Mouse (Mus musculus): ENCODE measurements around the gene Nucb1. TPM values are rescaled to one million over a fixed set of nuclear protein-coding genes. Genes with fewer than 3 reads are reported as not detected.
"Not testable (repeated sequence)": the region's sequence is repeated elsewhere in the genome, so short reads cannot be mapped to it uniquely, and the experiment has no call there.

Gene Nucb1
- polyA plus RNA-seq, 1 experiment from 2014 or later, result 266 TPM

DNA sequence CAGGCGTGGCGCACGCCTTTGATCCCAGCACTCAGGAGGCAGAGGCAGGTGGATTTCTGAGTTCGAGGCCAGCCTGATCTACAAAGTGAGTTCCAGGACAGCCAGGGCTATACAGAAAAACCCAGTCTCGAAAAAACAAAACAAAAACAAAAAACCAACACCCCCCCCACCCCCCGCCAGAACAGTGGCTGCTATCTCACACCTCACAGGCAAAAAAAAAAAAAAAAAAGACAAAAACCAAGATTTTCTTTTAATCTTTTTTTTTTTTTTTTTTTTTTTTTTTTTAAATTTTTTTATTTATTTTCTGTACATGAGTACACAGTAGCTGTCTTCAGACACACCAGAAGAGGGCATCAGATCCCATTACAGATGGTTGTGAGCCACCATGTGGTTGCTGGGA lies 17.0 kb upstream of the Nucb1 start:
- not testable (repeated sequence) for H3K4me3 ChIP-seq (ENCODE audit: low read length); H3K9ac ChIP-seq (ENCODE audit: low read length); H3K4me2 ChIP-seq (ENCODE audit: low read depth, low read length); H3K27me3 ChIP-seq (ENCODE audit: control insufficient read depth, insufficient read depth, low read depth, low read length); H3K36me3 ChIP-seq (ENCODE audit: control insufficient read depth, insufficient read depth, low read length); H3K9me3 ChIP-seq (ENCODE audit: control insufficient read depth, low read length); ATAC-seq (ENCODE audit: low read depth); H3K27ac ChIP-seq (ENCODE audit: low read length)
- 89% methylated on average over 6 of the region's 6 CpGs for WGBS
- peaks cover 31% of the 10 kb centered on the region for H3K4me1 ChIP-seq (replicated peaks; ENCODE audit: control insufficient read depth, insufficient read depth, low read length)

DNA sequence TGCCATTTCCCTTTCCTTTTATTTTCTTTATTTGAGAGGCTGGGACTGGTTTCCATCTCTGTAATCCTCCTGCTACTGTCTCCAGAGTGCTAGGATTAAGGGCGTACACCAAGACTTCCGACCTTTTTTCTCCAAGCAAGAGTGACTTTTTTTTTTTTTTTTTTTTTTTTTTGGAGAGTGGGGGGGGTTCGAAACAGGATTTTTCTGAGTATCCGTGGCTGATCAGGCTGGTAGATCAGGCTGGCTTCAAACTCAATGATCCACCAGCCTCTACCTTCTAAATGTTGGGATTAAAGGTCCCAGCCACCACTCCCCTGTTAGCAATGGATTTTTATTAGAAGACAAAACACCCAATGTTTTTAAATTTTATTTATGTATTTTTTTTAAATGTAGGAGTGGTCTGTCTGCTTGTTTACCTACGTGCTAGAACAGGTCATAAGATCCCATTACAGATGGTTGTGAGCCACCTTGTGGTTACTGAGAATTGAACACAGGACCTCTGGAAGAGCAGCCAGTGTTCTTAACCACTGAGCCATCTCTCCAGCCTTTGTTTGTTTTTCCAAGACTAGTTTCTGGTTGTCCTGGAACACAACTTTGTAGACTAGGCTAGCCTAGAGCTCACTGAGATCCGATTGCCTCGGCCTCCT lies 16.4 kb upstream of the Nucb1 start:
- 18% methylated on average over 7 of the region's 7 CpGs for WGBS
- ATAC-seq (ENCODE audit: low read depth), result no peak
- H3K9ac ChIP-seq (ENCODE audit: low read length), result peak overlapping the region; percentile 95
- no peaks in the 10 kb centered on the region for H3K27me3 ChIP-seq (ENCODE audit: control insufficient read depth, insufficient read depth, low read depth, low read length)
- H3K4me3 ChIP-seq (ENCODE audit: low read length), result peak overlapping the region; percentile 92
- no peaks in the 10 kb centered on the region for H3K9me3 ChIP-seq (ENCODE audit: control insufficient read depth, low read length)
- H3K27ac ChIP-seq (ENCODE audit: low read length), result peak overlapping the region; percentile 90
- peak overlapping the region; percentile 82 for H3K4me2 ChIP-seq (ENCODE audit: low read depth, low read length)
- H3K4me1 ChIP-seq (replicated peaks; ENCODE audit: control insufficient read depth, insufficient read depth, low read length), result peaks cover 31% of the 10 kb centered on the region
- peaks cover 5% of the 10 kb centered on the region; the same call in 1 of the 2 replicates for H3K36me3 ChIP-seq (ENCODE audit: control insufficient read depth, insufficient read depth, low read length)

GRCm38 (mm10) chr7:45525809-45526473 lies 15.7 kb upstream of the Nucb1 start, which contains the start of the genes Ppp1r15a and Plekha4:
Ppp1r15a (minus strand) TSS chr7:45526268.
Plekha4 (plus strand) TSS chr7:45526330.
- Histone ChIP-seq H3K27ac (ENCODE audit: low read length) (peak within 1 kb of the TSS; percentile 90), H3K4me3 (ENCODE audit: low read length) (peak within 1 kb of the TSS; percentile 92), H3K27me3 (ENCODE audit: control insufficient read depth, insufficient read depth, low read depth, low read length) (no peaks in the 10 kb centered on the region), H3K4me1 (replicated peaks; ENCODE audit: control insufficient read depth, insufficient read depth, low read length) (peaks cover 34% of the 10 kb centered on the region), H3K9me3 (ENCODE audit: control insufficient read depth, low read length) (no peaks in the 10 kb centered on the region), H3K9ac (ENCODE audit: low read length) (peak within 1 kb of the TSS; percentile 95), H3K36me3 (ENCODE audit: control insufficient read depth, insufficient read depth, low read length) (peaks cover 5% of the 10 kb centered on the region; the same call in 1 of the 2 replicates), H3K4me2 (ENCODE audit: low read depth, low read length) (peak within 1 kb of the TSS; percentile 82)
- WGBS, result under 1% methylated on average over 54 of the region's 54 CpGs
- peak; percentile 88 for ATAC-seq (ENCODE audit: low read depth)

- H3K27ac ChIP-seq (ENCODE audit: low read length), result peak overlapping the region; percentile 90
- no peaks in the 10 kb centered on the region for H3K9me3 ChIP-seq (ENCODE audit: control insufficient read depth, low read length)
- peak; percentile 11; the same call in 1 of the 2 replicates for ATAC-seq (ENCODE audit: low read depth)
- H3K27me3 ChIP-seq (ENCODE audit: control insufficient read depth, insufficient read depth, low read depth, low read length), result no peaks in the 10 kb centered on the region
- WGBS, result 14% methylated on average over 12 of the region's 12 CpGs
- H3K9ac ChIP-seq (ENCODE audit: low read length), result peak overlapping the region; percentile 95
- peaks cover 5% of the 10 kb centered on the region; the same call in 1 of the 2 replicates for H3K36me3 ChIP-seq (ENCODE audit: control insufficient read depth, insufficient read depth, low read length)
- H3K4me1 ChIP-seq (replicated peaks; ENCODE audit: control insufficient read depth, insufficient read depth, low read length), result peaks cover 26% of the 10 kb centered on the region
- H3K4me2 ChIP-seq (ENCODE audit: low read depth, low read length), result peak overlapping the region; percentile 82
- peak overlapping the region; percentile 92 for H3K4me3 ChIP-seq (ENCODE audit: low read length)
These were observed 14.8 kb upstream of the Nucb1 start for GRCm38 (mm10) chr7:45524841-45525621.

GRCm38 (mm10) chr7:45523678-45524170 lies 13.5 kb upstream of the Nucb1 start:
- no peak for ATAC-seq (ENCODE audit: low read depth)
- 75% methylated on average over 12 of the region's 13 CpGs for WGBS
- no peak overlapping the region for H3K4me2 ChIP-seq (ENCODE audit: low read depth, low read length)
- peaks cover 20% of the 10 kb centered on the region for H3K4me1 ChIP-seq (replicated peaks; ENCODE audit: control insufficient read depth, insufficient read depth, low read length)
- H3K36me3 ChIP-seq (ENCODE audit: control insufficient read depth, insufficient read depth, low read length), result peaks cover 5% of the 10 kb centered on the region; the same call in 1 of the 2 replicates
- H3K27ac ChIP-seq (ENCODE audit: low read length), result no peak overlapping the region
- no peaks in the 10 kb centered on the region for H3K9me3 ChIP-seq (ENCODE audit: control insufficient read depth, low read length)
- H3K27me3 ChIP-seq (ENCODE audit: control insufficient read depth, insufficient read depth, low read depth, low read length), result no peaks in the 10 kb centered on the region
- no peak overlapping the region for H3K4me3 ChIP-seq (ENCODE audit: low read length)
- H3K9ac ChIP-seq (ENCODE audit: low read length), result no peak overlapping the region

DNA sequence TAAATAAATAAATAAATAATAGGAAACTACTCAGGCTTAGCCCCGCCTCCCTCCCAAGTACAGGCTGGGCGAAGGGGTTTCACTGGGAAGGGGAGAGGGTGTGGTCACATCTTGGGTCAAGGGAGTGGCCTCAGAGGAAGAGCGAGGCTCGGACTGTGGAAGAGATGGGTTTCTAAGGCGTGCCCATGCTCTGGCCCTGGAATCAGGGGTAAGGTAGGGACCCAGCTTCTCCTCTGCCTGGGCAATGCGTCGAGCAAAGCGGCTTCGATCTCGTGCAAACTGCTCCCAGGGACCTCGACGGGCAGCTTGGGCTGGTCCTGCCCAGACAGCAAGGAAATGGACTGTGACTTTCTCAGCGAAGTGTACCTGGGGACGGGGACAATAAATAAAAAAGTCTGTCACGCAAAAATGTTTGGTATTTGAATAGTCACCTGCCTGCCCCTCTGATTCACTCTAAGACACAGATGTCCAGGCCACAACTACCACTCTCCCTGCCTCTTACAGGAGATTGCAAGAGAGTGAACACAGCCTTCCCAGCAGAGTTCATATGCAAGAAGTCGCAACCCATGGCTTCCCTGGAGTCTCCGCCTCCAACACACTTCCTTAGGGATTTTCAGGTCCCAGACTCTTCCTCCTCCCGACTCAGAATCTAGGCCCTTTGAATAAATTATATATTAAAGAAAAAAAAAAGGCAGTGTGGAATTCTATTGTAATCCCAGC lies 12.9 kb upstream of the Nucb1 start:
- H3K27ac ChIP-seq (ENCODE audit: low read length), result peak overlapping the region; percentile 30; the same call in 1 of the 2 replicates
- peaks cover 5% of the 10 kb centered on the region; the same call in 1 of the 2 replicates for H3K36me3 ChIP-seq (ENCODE audit: control insufficient read depth, insufficient read depth, low read length)
- H3K4me1 ChIP-seq (replicated peaks; ENCODE audit: control insufficient read depth, insufficient read depth, low read length), result peaks cover 20% of the 10 kb centered on the region
- 0 out of 2 replicates have a peak overlapping the region, but pooled peaks have one; percentile 12 for H3K4me2 ChIP-seq (ENCODE audit: low read depth, low read length)
- 69% methylated on average over 18 of the region's 18 CpGs for WGBS
- H3K27me3 ChIP-seq (ENCODE audit: control insufficient read depth, insufficient read depth, low read depth, low read length), result no peaks in the 10 kb centered on the region
- no peaks in the 10 kb centered on the region for H3K9me3 ChIP-seq (ENCODE audit: control insufficient read depth, low read length)
- no peak overlapping the region for H3K4me3 ChIP-seq (ENCODE audit: low read length)
- no peak for ATAC-seq (ENCODE audit: low read depth)
- H3K9ac ChIP-seq (ENCODE audit: low read length), result no peak overlapping the region

DNA sequence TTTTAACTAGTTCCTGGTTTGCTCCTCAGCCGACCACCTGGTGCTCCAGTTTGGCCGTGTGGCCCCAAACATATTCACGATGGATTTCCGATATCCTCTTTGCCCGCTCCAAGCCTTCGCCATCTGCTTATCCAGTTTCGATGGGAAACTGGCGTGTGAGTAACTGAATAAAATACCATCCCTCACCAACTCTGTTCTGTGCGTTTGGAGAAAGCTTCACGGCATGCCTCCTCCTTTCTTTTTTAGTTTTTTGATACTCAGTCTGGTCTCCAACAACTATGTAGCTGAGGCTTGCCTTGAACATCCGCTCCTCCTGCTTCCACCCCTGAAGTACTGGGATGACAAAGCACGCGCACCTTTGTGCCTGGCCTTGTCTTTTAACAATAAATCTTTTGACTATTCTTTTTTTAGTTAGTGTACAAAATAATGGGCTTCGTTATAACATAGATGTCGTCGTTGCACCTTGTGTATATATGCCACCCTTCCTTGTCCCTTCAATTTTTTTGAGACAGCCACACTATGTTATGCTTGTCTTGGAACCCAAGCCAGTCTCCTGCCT lies 12.1 kb upstream of the Nucb1 start:
- Histone ChIP-seq H3K27me3 (ENCODE audit: control insufficient read depth, insufficient read depth, low read depth, low read length) (no peaks in the 10 kb centered on the region), H3K36me3 (ENCODE audit: control insufficient read depth, insufficient read depth, low read length) (peaks cover 5% of the 10 kb centered on the region; the same call in 1 of the 2 replicates), H3K9ac (ENCODE audit: low read length) (peak overlapping the region; percentile 74), H3K4me3 (ENCODE audit: low read length) (peak overlapping the region; percentile 60), H3K4me2 (ENCODE audit: low read depth, low read length) (peak overlapping the region; percentile 56), H3K27ac (ENCODE audit: low read length) (no peak overlapping the region), H3K4me1 (replicated peaks; ENCODE audit: control insufficient read depth, insufficient read depth, low read length) (peaks cover 20% of the 10 kb centered on the region), H3K9me3 (ENCODE audit: control insufficient read depth, low read length) (no peaks in the 10 kb centered on the region)
- 56% methylated on average over 16 of the region's 16 CpGs for WGBS
- ATAC-seq (ENCODE audit: low read depth), result no peak

GRCm38 (mm10) chr7:45521728-45522184 lies 11.6 kb upstream of the Nucb1 start:
- ATAC-seq (ENCODE audit: low read depth), result peak; percentile 69
- Histone ChIP-seq H3K4me1 (replicated peaks; ENCODE audit: control insufficient read depth, insufficient read depth, low read length) (peaks cover 20% of the 10 kb centered on the region), H3K4me3 (ENCODE audit: low read length) (peak overlapping the region; percentile 60)

More at GRCm38 (mm10) chr7:45521728-45522184, 11.6 kb upstream of the Nucb1 start:
- H3K27me3 ChIP-seq (ENCODE audit: control insufficient read depth, insufficient read depth, low read depth, low read length), result no peaks in the 10 kb centered on the region
- peak overlapping the region; percentile 74 for H3K9ac ChIP-seq (ENCODE audit: low read length)
- peaks cover 5% of the 10 kb centered on the region; the same call in 1 of the 2 replicates for H3K36me3 ChIP-seq (ENCODE audit: control insufficient read depth, insufficient read depth, low read length)
- peak overlapping the region; percentile 56 for H3K4me2 ChIP-seq (ENCODE audit: low read depth, low read length)
- WGBS, result 1% methylated on average over 28 of the region's 28 CpGs
- no peaks in the 10 kb centered on the region for H3K9me3 ChIP-seq (ENCODE audit: control insufficient read depth, low read length)
- peak overlapping the region; percentile 90 for H3K27ac ChIP-seq (ENCODE audit: low read length)

All from lung, embryonic 16.5 days (tissue).